Mouse (Mus musculus): ENCODE data around the gene Mfsd12.

Gene Mfsd12

DNA sequence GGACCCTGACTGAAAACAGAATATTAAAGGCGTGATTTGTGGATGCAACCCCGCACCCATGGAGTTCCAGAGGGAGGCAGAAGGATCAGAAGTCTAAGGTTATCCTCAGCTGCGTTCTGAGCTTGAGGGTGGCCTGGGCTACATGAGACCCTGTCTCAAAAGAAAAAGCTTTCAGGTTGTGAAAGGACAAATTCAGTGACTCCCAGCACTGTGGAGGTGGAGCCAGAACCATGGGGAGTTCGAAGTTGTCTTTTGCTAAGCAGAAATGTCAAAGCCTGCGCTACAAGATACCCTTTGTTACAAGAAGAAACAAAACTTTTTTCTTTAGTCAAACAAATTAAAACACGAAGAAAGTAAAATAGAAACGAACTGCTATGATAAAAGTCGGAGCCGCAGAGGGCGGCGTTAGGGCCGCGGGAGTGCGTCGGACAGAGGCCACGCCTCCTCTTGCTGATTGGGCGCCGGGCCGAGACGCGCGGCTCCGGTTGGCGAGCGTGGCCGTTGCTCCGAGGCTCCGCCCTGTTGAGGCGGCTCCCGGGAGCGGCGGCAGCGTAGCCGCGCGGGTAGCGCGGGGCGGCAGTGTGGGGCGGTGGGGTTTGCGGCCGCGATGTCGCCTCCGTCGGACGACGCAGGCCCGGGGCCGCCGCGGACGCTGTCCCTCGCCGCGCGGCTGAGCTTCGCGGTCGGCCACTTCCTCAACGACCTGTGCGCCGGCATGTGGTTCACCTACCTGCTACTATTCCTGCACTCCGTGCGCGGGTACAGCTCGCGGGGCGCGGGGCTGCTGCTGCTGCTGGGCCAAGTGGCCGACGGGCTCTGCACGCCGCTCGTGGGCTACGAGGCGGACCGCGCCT lies at the start of gene Mfsd12:
Mfsd12 (plus strand) TSS at position 501 of the 854 bp plus-strand sequence.
- DNase-seq (ENCODE audit: low read depth, low spot score), result peak; percentile 84

DNA sequence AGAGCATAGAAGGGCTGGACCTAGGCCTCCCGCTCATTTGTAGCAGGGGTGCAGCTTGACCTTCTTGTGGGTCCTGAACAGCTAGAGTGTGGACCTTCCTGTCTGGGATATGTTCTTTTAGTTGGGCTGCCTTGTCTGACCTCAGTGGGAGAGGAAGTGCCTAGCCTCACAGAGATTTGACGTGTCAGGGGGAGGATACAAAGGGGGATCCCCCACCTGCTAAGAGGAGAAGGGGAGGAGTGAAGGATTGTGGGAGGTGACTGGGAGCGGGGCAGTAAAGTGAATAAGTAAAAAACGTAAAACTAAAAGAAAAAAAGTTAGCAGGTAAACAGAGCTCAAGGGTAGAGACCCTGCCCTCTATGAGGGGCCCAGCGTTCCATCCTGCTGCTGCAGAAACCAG lies 47.7 kb upstream of the Mfsd12 start:
- no peak for DNase-seq (ENCODE audit: low read depth, low spot score)

DNA sequence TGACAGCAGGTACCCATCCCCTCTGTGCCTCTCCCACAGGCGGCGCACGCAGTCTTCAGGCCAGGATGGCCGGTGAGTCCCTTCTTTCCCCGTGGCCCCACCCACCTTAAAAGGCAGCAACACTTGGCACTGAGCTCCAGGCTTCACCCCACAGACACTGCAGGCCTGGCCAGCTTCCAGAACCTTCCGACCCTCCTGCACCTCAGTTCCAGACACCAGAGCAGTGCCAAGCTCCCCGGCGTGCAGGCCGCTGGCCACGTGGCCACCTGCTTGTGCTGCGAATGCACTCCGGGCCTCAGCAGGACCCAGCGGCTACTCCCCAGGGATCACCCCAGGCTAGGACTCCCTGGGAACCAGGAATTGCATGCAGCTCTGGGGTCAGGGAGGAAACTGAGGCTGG lies 43.7 kb upstream of the Mfsd12 start:
- no peak for DNase-seq (ENCODE audit: low read depth, low spot score)

DNA sequence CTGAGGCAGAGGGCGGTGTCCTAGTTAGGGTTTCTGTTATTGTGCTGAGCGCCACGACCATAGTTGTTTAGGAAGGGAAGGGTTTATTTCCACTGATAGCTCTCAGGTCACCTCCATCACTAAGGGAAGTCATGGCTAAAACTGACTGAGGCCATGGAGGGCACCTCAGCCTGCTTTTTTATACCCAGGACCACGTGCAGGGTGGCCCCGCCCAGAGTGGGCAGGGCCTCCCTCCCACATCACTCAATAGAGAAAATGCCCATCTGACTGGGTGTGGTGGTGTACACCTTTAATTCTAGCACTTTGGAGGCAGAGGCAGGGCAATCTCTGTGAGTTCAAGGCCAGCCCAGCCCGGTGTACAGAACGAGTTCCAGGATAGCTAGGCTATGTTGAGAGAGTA lies 43.1 kb upstream of the Mfsd12 start:
- no peak for DNase-seq (ENCODE audit: low read depth, low spot score)

DNA sequence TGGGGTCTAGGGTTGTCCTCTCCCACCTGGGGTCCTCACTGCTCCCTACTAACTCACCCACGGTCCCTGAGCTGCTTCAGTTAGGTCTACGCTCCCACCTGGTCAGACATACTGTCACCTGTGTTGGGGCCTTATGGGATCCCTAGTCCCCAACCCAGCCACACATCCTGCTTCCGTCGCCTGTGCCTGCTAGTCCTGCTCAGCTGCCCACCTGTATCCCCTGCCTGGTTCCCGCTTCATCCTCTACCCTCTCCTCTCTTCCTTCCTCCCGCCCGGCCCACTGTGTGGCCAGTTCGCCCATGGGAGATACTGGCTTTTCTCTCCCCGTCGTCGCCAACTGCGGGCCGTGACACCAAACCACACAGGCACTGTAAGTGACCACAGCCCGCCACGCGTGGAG lies 41.7 kb upstream of the Mfsd12 start:
- no peak for DNase-seq (ENCODE audit: low read depth, low spot score)

DNA sequence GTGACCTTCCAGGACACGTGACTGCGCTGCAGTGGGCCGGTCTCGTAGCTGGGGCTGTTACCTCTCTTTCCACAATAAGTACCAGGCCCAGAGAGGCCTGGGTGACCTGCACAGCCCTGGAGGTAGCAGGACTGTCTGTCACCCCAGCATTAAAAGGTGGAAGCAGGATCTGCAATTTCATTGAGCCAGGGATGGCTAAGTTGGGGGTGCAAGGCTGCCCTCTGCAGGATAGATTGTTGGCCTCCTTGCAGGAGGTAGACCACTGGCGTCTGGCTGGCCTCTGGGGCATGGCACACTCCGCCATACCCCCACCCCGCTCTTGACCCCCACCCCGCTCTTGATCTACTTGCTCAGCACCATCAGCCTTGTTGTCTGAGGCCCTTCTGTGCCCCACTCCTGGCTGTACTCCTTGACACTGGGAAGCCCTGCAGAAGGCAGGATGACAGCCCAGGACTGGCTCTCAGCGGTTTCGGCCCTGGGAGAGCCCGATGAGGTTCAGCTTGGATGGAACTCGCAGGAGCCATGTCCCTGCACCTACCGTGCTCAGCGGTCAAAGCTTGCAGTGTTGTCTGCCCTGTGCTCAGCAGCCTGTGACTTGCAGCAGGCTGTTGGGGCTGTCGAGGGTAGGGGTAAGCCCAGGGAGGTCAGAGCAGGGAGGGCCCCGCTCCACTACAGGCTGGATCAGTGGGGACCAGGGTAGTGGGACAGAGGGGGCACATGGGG lies 40.8 kb upstream of the Mfsd12 start:
- DNase-seq (ENCODE audit: low read depth, low spot score), result no peak

DNA sequence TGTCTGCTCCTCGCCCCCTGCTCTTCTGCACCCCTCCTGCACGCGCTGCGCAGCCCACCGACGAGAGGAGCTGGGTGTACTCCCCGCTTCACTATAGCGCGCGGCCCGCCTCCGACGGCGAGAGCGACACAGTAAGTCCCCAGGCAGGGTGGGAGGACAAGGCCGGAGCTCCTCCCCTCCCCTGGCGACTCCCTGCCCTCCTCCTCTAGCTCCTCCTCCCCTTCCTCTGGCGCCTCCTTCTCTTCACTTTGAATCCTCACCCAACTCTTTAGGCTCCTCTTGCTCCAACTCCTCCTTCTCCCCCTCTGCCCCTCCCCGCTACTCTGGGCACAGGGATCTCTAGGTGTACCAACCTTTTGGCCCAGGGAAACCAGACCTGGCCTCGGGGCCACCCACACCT lies 40.0 kb upstream of the Mfsd12 start:
- no peak for DNase-seq (ENCODE audit: low read depth, low spot score)

DNA sequence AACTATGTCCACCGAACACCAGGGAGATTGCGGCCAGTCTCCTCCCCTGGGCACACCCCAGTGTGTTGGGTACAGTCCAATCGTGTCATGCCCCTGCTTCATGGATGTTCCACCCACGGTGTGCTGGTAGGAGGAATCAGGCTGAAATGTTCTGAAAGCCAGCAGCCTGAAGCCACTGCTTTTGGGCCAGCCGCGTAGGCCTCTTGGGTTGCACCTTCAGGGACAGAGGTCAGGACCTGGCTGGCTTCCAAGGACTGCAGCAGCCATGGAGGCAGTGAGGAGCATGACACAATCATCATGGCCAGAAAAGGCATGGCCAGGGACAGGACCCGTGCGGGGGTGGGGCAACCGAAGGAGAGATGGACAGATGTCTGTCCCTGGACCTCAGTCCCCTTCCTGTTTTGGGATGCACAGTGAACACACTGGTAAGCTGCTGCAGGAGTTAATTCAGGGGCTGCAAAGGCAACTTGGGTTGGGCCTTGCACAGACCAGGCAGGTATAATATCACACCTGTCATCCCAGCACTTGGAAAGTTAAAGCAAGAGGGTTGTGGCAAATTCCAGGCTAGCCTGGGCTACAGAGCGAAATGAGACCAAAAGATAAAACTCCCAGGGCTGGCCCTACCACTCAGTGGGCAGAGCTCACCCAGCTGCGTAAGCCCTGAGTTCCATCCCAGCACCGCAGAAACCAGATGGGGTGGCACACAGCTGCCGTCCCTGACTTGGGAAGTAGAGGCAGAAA lies 38.5 kb upstream of the Mfsd12 start:
- peak; percentile 66 for DNase-seq (ENCODE audit: low read depth, low spot score)

DNA sequence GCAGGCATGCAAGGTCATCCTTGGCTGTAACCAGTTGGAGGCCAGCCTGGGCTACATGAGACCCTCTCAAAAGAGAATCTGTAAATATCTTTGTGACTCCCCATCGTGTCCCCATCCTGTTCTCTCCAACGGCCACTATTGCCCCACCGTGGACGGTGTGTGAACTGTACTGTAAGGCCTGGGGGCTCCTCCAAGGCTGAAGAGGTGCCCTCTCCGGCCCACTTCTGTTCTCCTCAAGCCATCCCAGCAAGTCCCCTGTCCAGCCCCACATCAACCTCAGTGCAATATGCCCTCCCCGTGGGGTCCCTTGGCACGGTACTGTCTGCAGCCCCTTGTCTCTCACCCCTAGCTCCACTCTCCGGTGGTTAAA lies 38.0 kb upstream of the Mfsd12 start:
- DNase-seq (ENCODE audit: low read depth, low spot score), result no peak

DNA sequence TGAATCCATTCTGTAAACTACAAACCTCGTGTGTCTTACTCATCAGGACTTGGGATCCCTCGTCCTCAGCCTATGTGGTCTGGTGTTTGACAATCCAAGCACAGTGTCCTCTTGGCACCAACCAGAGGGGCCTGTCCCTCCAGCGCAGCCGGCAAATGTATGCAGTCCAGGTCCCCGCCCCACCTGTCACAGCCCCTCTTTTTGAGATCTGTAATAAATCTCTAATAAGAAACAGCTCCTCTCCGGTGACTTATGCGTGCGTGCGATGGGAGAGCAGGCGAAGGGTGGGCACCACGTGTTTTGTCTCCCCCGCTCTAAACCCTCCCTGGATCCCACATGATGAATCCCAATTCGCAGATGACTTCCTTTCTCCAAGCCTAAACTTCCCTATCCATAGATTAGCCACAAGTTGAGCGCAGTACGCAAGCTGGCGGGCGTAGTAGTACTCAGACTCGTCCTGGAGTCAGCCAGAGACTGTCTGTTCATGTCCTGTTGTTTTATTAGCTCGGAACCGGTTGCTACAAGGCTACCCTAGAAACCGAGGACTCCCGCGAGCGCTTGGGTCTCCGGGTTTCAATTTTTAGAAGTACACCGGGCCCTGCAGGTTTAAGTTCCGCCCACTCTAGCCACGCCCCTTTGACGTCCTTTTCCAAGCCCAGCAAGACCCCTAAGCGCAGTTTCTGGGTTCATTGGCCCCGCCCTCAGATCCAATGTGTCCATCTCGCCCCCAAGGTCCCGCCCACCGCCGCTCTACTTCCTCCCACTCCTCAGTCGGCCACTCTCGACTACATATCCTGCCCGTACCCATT lies 37.3 kb upstream of the Mfsd12 start:
- DNase-seq (ENCODE audit: low read depth, low spot score), result no peak

DNA sequence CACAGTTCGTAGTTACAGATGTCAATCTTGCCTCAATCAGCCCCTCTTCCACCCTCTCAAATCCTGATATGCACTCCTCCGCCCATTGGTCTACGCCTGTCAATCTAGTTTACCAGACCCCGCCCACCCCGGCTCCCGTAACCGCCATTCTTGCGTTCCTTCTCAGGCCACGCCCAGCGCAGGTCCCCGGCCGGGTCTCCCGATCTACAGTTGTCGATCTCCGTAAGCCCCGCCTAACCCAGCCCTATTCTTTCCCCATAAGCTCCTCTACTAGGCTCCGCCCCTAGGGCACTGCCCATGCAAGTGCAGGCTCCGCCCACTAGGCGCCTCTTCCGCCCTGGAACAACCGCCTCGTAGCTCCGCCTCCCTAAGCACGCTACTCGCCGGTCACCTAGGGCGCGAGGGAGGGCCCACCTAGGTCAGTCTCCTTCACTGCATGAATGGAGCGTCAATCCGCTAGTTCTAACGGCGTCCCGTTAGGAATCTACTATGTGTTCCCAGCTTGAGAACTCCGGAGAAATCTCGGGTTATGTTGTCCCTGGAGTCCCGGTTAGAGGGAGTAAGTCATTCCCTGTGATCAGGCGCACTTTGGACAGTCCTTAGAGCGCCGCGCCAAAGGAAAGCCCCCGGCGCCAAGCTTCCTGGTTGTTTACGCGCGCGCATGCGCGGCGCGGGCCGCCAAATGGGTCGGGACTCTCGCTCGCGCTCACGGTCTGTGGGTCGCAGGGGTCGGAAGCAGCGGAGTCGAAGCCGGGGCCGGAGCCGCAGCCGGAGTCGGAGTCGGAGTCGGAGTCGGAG lies 36.5 kb upstream of the Mfsd12 start, which contains the start of gene Cactin:
Cactin (plus strand) TSS at position 554 of the 798 bp plus-strand sequence.
- DNase-seq (ENCODE audit: low read depth, low spot score), result peak; percentile 100

DNA sequence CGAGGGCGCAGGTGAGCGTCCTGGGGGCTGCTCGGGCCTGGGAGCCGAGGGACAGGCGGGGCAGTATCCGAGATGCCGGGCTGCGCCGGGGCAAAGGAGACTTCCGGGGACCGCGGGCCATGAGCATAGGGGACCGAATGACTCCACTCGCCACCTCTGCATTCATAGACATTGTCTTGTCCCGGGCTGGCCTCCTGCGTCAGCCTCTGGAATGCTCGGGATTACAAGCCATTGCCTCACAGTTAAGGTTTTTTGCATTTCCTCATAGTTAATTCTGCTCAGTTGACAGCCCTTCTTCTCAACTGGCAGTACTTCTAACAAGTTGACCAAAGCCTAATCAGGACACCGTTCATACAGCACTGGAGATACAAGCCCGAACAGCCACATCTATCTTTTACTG lies 35.9 kb upstream of the Mfsd12 start:
- DNase-seq (ENCODE audit: low read depth, low spot score), result no peak

DNA sequence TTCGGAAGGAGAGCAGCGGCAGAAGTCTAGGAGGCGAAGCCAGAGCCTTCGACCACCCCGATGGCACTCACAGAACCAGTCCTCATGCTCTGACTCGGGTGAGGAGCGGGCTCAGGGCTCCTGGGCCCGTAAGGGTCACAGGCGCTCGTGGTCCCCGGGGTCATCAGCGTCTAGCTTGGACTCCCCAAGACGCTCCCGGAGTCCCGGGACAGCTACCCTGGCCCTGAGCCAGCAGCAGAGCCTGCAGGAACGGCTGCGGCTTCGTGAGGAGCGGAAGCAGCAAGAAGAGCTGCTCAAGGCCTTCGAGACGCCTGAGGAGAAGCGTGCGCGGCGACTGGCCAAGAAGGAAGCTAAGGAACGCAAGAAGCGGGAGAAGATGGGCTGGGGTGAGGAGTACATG lies 34.8 kb upstream of the Mfsd12 start:
- no peak for DNase-seq (ENCODE audit: low read depth, low spot score)

DNA sequence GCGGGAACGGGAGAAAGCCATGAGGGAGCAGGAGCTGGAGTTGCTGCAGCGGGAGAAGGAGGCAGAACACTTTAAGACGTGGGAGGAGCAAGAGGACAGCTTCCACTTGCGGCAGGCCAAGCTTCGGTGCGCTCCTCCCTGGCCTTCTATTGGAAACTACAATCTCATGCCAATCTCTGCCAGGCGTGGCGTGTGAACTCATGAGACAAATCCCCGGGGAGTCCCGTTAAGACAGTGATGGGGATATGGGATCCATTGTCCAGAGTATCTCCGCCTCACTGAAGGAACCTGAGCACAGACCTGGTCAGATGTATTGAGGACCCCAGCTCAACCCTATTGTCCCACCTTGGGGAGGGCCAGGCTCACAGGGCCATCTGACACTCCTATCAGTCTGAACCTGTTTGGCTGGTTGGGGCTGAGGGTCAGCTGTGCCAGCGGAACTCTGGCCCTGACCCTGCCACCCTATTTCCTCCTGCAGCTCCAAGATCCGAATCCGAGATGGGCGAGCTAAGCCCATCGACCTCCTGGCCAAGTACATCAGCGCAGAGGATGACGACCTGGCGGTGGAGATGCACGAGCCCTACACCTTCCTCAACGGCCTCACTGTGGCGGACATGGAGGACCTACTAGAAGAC lies 34.0 kb upstream of the Mfsd12 start:
- no peak for DNase-seq (ENCODE audit: low read depth, low spot score)

DNA sequence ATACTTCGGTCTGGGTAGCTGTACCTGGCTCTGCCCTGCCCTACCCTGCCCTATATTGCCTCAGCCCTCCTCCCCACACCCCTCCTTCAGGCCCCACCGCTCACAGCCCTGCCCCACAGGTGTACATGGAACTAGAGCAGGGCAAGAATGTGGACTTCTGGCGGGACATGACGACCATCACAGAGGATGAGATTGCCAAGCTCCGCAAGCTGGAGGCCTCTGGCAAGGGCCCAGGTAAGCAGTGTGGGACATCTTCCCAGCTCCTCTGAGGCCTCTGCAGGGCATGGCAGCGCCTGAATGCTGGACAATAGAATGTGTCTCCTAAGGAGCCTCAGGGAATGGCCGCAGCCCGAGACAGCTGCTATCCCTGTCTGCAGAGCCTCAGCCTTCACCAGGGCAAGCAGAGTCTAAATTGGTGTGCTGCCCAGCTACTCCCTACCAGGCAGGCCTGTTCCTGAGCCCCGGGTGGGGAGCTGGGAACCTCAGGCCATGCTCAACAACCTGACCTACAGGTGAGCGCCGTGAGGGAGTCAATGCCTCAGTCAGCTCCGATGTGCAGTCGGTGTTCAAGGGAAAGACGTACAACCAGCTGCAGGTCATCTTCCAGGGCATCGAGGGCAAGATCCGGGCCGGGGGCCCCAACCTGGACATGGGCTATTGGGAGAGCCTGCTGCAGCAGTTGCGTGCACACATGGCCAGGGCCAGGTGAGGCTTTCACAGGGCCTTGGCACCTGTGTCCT lies 33.3 kb upstream of the Mfsd12 start:
- no peak for DNase-seq (ENCODE audit: low read depth, low spot score)

DNA sequence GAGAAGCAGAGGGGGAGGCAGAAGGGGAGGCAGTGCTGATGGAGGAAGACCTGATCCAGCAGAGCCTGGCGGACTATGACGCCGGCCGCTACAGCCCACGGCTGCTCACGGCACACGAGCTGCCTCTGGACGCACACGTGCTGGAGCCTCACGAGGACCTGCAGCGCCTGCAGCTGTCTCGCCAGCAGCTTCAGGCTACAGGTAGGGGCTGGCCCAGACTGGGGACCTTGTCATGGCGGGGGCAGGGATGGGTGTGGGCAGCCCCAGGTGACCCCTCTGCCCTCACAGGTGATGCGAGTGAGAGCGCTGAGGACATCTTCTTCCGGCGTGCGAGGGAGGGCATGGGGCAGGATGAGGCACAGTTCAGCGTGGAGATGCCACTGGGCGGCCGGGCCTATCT lies 32.1 kb upstream of the Mfsd12 start:
- DNase-seq (ENCODE audit: low read depth, low spot score), result no peak

DNA sequence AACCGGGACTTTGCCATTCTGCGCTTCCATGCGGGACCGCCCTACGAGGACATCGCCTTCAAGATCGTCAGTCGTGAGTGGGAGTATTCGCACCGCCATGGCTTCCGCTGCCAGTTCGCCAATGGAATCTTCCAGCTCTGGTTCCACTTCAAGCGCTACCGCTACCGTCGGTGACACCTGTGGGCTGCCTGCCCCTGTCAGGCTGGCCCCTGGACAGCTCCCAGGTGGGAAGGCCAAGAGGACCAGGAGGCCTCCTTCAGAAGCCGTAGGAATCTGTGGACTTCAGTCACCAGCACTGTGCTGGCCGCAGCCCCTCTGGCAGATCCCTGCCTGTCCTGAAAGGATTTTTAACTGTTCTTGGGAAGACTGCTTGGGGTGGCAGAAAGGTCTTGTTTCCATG lies 31.5 kb upstream of the Mfsd12 start:
- DNase-seq (ENCODE audit: low read depth, low spot score), result no peak

DNA sequence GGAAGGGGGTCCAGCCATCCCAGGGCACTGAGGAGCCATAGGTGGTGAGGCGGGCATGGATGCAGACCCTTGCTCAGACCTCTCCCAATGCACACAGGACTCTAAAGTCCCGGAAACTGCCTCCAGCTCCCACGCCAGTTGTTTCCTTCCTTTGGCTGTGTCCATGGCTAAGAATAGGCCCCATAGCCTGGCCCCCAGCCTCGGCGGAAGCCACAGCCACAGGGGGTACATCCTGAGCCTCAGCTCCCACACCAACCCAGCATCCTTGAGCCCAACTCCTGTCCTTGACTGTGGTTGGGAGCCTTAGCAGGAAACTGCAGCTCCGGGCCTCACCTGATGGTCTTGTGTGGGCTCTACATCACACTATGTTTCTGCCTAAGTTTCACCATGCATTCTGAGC lies 30.4 kb upstream of the Mfsd12 start:
- no peak for DNase-seq (ENCODE audit: low read depth, low spot score)

DNA sequence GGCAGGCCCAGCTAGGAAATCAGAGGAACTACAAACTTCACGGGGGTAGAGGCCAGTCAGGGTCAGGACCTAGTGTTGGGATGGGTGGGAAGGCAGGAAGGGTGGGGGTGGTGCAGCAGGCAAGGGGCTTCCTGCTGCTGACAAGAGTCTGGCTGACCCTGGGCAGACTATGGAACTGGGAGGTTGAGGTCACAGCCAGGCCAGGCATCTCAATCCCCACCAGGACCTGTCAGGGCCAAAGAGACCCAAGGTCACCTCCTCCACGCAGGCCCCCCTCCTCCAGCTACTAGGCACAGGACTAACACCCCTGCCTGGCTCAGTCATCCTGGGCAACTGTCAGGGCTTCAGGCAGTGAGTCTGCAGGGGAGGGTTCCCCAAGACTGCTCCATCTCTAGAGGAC lies 29.3 kb upstream of the Mfsd12 start:
- no peak for DNase-seq (ENCODE audit: low read depth, low spot score)

DNA sequence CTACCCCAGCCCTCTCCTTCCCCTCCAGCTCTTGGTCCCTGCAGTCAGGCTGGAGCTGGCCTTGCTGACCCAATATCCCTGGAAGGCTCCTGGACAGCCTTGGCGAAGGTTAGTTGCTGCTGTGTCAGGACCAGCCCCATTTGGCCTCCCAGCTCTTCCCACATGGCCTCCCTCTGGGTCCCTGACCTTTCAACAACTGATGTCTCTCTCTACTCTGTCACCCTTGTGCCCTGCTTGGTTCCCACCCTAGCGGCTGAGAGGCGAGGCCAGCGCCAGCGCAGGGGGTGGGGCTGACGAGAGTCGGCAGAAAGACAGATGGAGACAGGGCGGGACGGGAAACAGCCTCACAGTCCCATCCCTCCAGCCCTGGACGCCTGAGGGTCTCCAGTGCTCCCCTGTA lies 28.9 kb upstream of the Mfsd12 start, which contains the start of gene Tbxa2r:
Tbxa2r (plus strand) TSS at position 346 of the 400 bp plus-strand sequence.
- DNase-seq (ENCODE audit: low read depth, low spot score), result no peak

All from skeletal muscle tissue, adult 2 months (tissue).